Mouse (Mus musculus): ENCODE results near the gene Pole3. TPM values are rescaled to one million over a fixed set of nuclear protein-coding genes. Genes with fewer than 3 reads are reported as not detected.

The Pole3 gene
- total and polyA plus RNA-seq, 2 experiments, result 9.3 to 11.7 TPM

- Histone ChIP-seq H3K4me3 (ENCODE audit: insufficient read depth, low read depth, low read length) (peak within 1 kb of the TSS; percentile 85), H3K27ac (replicated peaks; ENCODE audit: insufficient read depth, low read depth, low read length) (peak within 1 kb of the TSS; percentile 89), H3K79me2 (ENCODE audit: control insufficient read depth, insufficient read depth, low read length) (peaks cover 9% of the 10 kb centered on the region; the same call in 1 of the 2 replicates), H3K36me3 (ENCODE audit: control insufficient read depth, insufficient read depth, low read length) (peaks cover 6% of the 10 kb centered on the region; the same call in 1 of the 2 replicates), H3K4me1 (ENCODE audit: control insufficient read depth, insufficient read depth, low read length) (peaks cover 29% of the 10 kb centered on the region), H3K9ac (ENCODE audit: low read depth, low read length) (peak within 1 kb of the TSS; percentile 64), H3K27me3 (ENCODE audit: control insufficient read depth, insufficient read depth, low read length) (no peaks in the 10 kb centered on the region)
- WGBS, result 21% methylated on average over 3 of the region's 3 CpGs
- TF ChIP-seq POLR2A (IDR thresholded peaks at IDR 0.05; ENCODE audit: extremely low read depth, insufficient read depth, low read length) (no peak), CTCF (IDR thresholded peaks at IDR 0.05; ENCODE audit: low read depth, low read length) (no peak)
- peak; percentile 97 for DNase-seq (ENCODE audit: extremely low read depth, low read depth, low spot score)
These were observed 21.4 kb downstream of the Pole3 start, which contains the start of gene Hdhd3 for GRCm38 (mm10) chr4:62503374-62503970. Gene Hdhd3, minus strand, starts transcription at chr4:62503467.

GRCm38 (mm10) chr4:62502969-62503368 lies 21.9 kb downstream of the Pole3 start:
- Histone ChIP-seq H3K4me1 (ENCODE audit: control insufficient read depth, insufficient read depth, low read length) (peaks cover 29% of the 10 kb centered on the region), H3K4me3 (ENCODE audit: insufficient read depth, low read depth, low read length) (no peak overlapping the region)

GRCm38 (mm10) chr4:62501964-62502732 lies 22.7 kb downstream of the Pole3 start:
- DNase-seq (ENCODE audit: extremely low read depth, low read depth, low spot score), result peak; percentile 94
- H3K4me1 ChIP-seq (ENCODE audit: control insufficient read depth, insufficient read depth, low read length), result peaks cover 30% of the 10 kb centered on the region
- no peaks in the 10 kb centered on the region for H3K27me3 ChIP-seq (ENCODE audit: control insufficient read depth, insufficient read depth, low read length)
- H3K27ac ChIP-seq (replicated peaks; ENCODE audit: insufficient read depth, low read depth, low read length), result peak overlapping the region; percentile 89
- WGBS, result 1% methylated on average over 38 of the region's 38 CpGs
- peaks cover 9% of the 10 kb centered on the region; the same call in 1 of the 2 replicates for H3K79me2 ChIP-seq (ENCODE audit: control insufficient read depth, insufficient read depth, low read length)
- H3K36me3 ChIP-seq (ENCODE audit: control insufficient read depth, insufficient read depth, low read length), result no peaks in the 10 kb centered on the region; the same call in 1 of the 2 replicates
- peak; percentile 77 for TF ChIP-seq POLR2A (IDR thresholded peaks at IDR 0.05; ENCODE audit: extremely low read depth, insufficient read depth, low read length)
- no peak for TF ChIP-seq CTCF (IDR thresholded peaks at IDR 0.05; ENCODE audit: low read depth, low read length)
- H3K9ac ChIP-seq (ENCODE audit: low read depth, low read length), result peak overlapping the region; percentile 86
- peak overlapping the region; percentile 85 for H3K4me3 ChIP-seq (ENCODE audit: insufficient read depth, low read depth, low read length)

More at GRCm38 (mm10) chr4:62502969-62503368, 21.9 kb downstream of the Pole3 start:
- 7% methylated on average over 7 of the region's 7 CpGs for WGBS
- Histone ChIP-seq H3K36me3 (ENCODE audit: control insufficient read depth, insufficient read depth, low read length) (peaks cover 1% of the 10 kb centered on the region; the same call in 1 of the 2 replicates), H3K27me3 (ENCODE audit: control insufficient read depth, insufficient read depth, low read length) (no peaks in the 10 kb centered on the region), H3K27ac (replicated peaks; ENCODE audit: insufficient read depth, low read depth, low read length) (peak overlapping the region; percentile 89), H3K79me2 (ENCODE audit: control insufficient read depth, insufficient read depth, low read length) (peaks cover 9% of the 10 kb centered on the region; the same call in 1 of the 2 replicates), H3K9ac (ENCODE audit: low read depth, low read length) (peak overlapping the region; percentile 25; the same call in 1 of the 2 replicates)
- peak; percentile 95 for DNase-seq (ENCODE audit: extremely low read depth, low read depth, low spot score)
- TF ChIP-seq CTCF (IDR thresholded peaks at IDR 0.05; ENCODE audit: low read depth, low read length) (no peak), POLR2A (IDR thresholded peaks at IDR 0.05; ENCODE audit: extremely low read depth, insufficient read depth, low read length) (no peak)

GRCm38 (mm10) chr4:62501534-62501933 lies 23.3 kb downstream of the Pole3 start:
- Histone ChIP-seq H3K27me3 (ENCODE audit: control insufficient read depth, insufficient read depth, low read length) (no peaks in the 10 kb centered on the region), H3K36me3 (ENCODE audit: control insufficient read depth, insufficient read depth, low read length) (no peaks in the 10 kb centered on the region; the same call in 1 of the 2 replicates), H3K4me3 (ENCODE audit: insufficient read depth, low read depth, low read length) (peak overlapping the region; percentile 85), H3K27ac (replicated peaks; ENCODE audit: insufficient read depth, low read depth, low read length) (peak overlapping the region; percentile 87), H3K79me2 (ENCODE audit: control insufficient read depth, insufficient read depth, low read length) (peaks cover 9% of the 10 kb centered on the region; the same call in 1 of the 2 replicates), H3K9ac (ENCODE audit: low read depth, low read length) (peak overlapping the region; percentile 86), H3K4me1 (ENCODE audit: control insufficient read depth, insufficient read depth, low read length) (peaks cover 31% of the 10 kb centered on the region)
- no peak for TF ChIP-seq POLR2A (IDR thresholded peaks at IDR 0.05; ENCODE audit: extremely low read depth, insufficient read depth, low read length)
- no peak for TF ChIP-seq CTCF (IDR thresholded peaks at IDR 0.05; ENCODE audit: low read depth, low read length)
- DNase-seq (ENCODE audit: extremely low read depth, low read depth, low spot score), result peak; percentile 90
- WGBS, result 1% methylated on average over 7 of the region's 7 CpGs

GRCm38 (mm10) chr4:62500799-62501198 lies 24.1 kb downstream of the Pole3 start:
- Histone ChIP-seq H3K27ac (replicated peaks; ENCODE audit: insufficient read depth, low read depth, low read length) (no peak overlapping the region), H3K4me3 (ENCODE audit: insufficient read depth, low read depth, low read length) (no peak overlapping the region), H3K27me3 (ENCODE audit: control insufficient read depth, insufficient read depth, low read length) (no peaks in the 10 kb centered on the region), H3K4me1 (ENCODE audit: control insufficient read depth, insufficient read depth, low read length) (peaks cover 30% of the 10 kb centered on the region), H3K79me2 (ENCODE audit: control insufficient read depth, insufficient read depth, low read length) (peaks cover 9% of the 10 kb centered on the region; the same call in 1 of the 2 replicates), H3K9ac (ENCODE audit: low read depth, low read length) (no peak overlapping the region), H3K36me3 (ENCODE audit: control insufficient read depth, insufficient read depth, low read length) (no peaks in the 10 kb centered on the region; the same call in 1 of the 2 replicates)
- no peak for DNase-seq (ENCODE audit: extremely low read depth, low read depth, low spot score)
- no peak for TF ChIP-seq POLR2A (IDR thresholded peaks at IDR 0.05; ENCODE audit: extremely low read depth, insufficient read depth, low read length)
- TF ChIP-seq CTCF (IDR thresholded peaks at IDR 0.05; ENCODE audit: low read depth, low read length), result no peak
- 82% methylated on average over 4 of the region's 4 CpGs for WGBS
